Mouse (Mus musculus): ENCODE results near the gene Atp6v1g2. TPM values are rescaled to one million over a fixed set of nuclear protein-coding genes. Genes with fewer than 3 reads are reported as not detected.

Gene Atp6v1g2
- polyA plus RNA-seq, 1 experiment = 5.0 TPM

DNA sequence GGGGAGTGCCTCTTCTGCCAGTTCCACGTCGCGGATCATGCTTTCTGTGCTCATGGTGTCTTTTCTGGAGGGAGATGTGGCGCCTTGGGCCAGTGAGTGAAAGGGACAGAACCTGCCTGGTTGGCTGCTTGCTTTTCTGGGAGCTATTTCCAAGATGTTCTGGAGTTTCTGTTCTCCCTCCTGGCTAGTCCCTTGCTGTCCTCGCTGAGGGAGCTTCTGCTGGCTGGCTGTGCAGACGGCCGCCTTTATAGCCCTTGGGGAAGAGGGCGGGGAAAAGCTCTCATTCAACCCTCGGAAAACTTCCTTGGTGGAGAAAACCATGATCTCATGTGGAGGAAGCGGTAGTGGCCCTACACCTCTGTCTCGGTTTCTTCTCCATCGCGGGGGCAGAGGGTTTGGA is 31.7 kb upstream of the Atp6v1g2 start, which contains the start of gene Tnf:
Tnf (minus strand) TSS at position 221 of the 400 bp plus-strand sequence.
- 4% methylated on average over 13 of the region's 13 CpGs for WGBS
- H3K36me3 ChIP-seq (ENCODE audit: control insufficient read depth, insufficient read depth, low read length) = peaks cover 3% of the 10 kb centered on the region; the same call in 1 of the 2 replicates
- TF ChIP-seq CTCF (IDR thresholded peaks at IDR 0.05; ENCODE audit: extremely low read depth, insufficient read depth, insufficient read length, insufficient replicate concordance) = no peak
- peak; percentile 93 for TF ChIP-seq POLR2A (IDR thresholded peaks at IDR 0.05; ENCODE audit: low read depth, low read length)
- H3K27ac ChIP-seq (ENCODE audit: insufficient read depth, low read length) = peak within 1 kb of the TSS; percentile 69
- H3K4me3 ChIP-seq (ENCODE audit: extremely low read depth, insufficient read depth, insufficient read length) = peak within 1 kb of the TSS; percentile 63
- H3K4me1 ChIP-seq (ENCODE audit: control insufficient read depth, insufficient read depth, insufficient read length) = peaks cover 24% of the 10 kb centered on the region
- no peaks in the 10 kb centered on the region for H3K27me3 ChIP-seq (ENCODE audit: control insufficient read depth, insufficient read depth, low read length)
- DNase-seq (ENCODE audit: low read depth in 1 of 2, low spot score in 2 of 2) = peak in 1 of 2 experiments; percentile 73

DNA sequence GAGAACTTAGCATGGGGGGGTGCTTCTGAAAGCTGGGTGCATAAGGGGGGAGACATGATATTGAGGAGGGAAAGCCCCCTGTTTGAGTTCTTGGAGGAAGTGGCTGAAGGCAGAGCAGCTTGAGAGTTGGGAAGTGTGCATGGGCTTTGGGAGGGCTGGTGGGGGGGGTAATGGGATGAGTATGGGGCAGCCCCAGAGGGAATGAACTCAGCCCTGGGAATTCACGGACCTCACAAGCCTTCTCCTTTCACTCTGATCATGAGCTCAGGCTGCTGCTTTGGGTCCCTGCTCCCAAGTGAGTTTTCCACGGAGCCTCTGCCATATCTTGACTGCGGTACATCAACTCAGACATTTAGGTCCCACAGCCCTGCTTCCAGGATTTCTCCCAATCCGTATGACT is 31.0 kb upstream of the Atp6v1g2 start:
- Histone ChIP-seq H3K4me1 (ENCODE audit: control insufficient read depth, insufficient read depth, insufficient read length) (peaks cover 24% of the 10 kb centered on the region), H3K27me3 (ENCODE audit: control insufficient read depth, insufficient read depth, low read length) (no peaks in the 10 kb centered on the region), H3K36me3 (ENCODE audit: control insufficient read depth, insufficient read depth, low read length) (peaks cover 3% of the 10 kb centered on the region; the same call in 1 of the 2 replicates), H3K4me3 (ENCODE audit: extremely low read depth, insufficient read depth, insufficient read length) (peak overlapping the region; percentile 25; the same call in 1 of the 2 replicates), H3K27ac (ENCODE audit: insufficient read depth, low read length) (peak overlapping the region; percentile 69; the same call in 1 of the 2 replicates)
- DNase-seq (ENCODE audit: low read depth in 1 of 2, low spot score in 2 of 2) = no peak
- no peak for TF ChIP-seq CTCF (IDR thresholded peaks at IDR 0.05; ENCODE audit: extremely low read depth, insufficient read depth, insufficient read length, insufficient replicate concordance)
- TF ChIP-seq POLR2A (IDR thresholded peaks at IDR 0.05; ENCODE audit: low read depth, low read length) = no peak
- WGBS = 88% methylated on average over 4 of the region's 4 CpGs

DNA sequence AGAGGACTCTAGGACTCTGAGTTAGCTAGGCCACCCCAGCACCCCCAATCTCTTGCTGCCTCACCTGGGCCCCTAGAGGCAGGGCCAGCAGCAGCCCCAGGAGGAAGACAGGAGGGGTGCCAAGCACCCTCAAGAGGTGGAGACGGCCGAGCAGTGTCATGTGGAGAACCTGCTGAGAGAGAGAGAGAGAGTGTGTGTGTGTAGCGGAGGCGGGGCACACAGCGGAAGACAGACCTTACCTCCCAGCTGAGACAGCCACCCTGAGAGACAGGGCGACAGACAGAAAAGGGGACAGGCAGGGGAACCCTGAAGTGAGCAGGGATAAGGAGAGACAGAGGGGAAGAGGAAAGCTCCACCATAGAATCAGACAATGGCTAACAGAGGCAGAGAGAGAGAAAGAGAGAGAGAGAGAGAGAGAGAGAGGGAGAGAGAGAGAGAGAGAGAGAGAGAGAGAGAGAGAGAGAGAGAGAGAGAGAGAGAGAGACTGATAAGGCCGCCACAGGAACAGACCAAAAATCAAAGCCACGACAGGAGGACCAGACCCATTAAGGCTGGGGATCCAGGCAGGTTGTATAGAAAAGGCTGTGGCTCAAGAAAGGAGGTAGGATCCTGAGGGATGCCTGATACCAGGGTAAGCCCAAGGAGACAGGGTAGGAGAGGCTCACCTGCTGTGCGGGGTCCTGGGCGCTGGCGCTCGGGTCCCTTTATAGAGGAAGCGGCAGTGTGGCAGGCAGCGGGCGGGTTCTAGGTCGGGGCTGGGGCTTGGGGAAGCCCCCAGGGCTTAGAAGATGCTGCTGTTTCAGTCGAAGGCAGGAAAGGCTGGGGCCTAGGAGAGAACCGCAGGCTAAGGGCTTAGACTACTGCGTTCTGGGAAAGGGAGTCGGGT is 28.7 kb upstream of the Atp6v1g2 start, which contains the start of gene Lta:
Lta (minus strand) TSS at position 858 of the 886 bp plus-strand sequence.
- WGBS = 20% methylated on average over 20 of the region's 20 CpGs
- no peaks in the 10 kb centered on the region for H3K27me3 ChIP-seq (ENCODE audit: control insufficient read depth, insufficient read depth, low read length)
- H3K4me1 ChIP-seq (ENCODE audit: control insufficient read depth, insufficient read depth, insufficient read length) = peaks cover 32% of the 10 kb centered on the region
- peak in 1 of 2 experiments; percentile 78 for DNase-seq (ENCODE audit: low read depth in 1 of 2, low spot score in 2 of 2)
- 0 out of 2 replicates have a peak, but pooled peaks have one; percentile 4 for TF ChIP-seq CTCF (IDR thresholded peaks at IDR 0.05; ENCODE audit: extremely low read depth, insufficient read depth, insufficient read length, insufficient replicate concordance)
- TF ChIP-seq POLR2A (IDR thresholded peaks at IDR 0.05; ENCODE audit: low read depth, low read length) = peak; percentile 81
- peak within 1 kb of the TSS; percentile 90 for H3K27ac ChIP-seq (ENCODE audit: insufficient read depth, low read length)
- H3K36me3 ChIP-seq (ENCODE audit: control insufficient read depth, insufficient read depth, low read length) = peaks cover 2% of the 10 kb centered on the region; the same call in 1 of the 2 replicates
- H3K4me3 ChIP-seq (ENCODE audit: extremely low read depth, insufficient read depth, insufficient read length) = peak within 1 kb of the TSS; percentile 62

DNA sequence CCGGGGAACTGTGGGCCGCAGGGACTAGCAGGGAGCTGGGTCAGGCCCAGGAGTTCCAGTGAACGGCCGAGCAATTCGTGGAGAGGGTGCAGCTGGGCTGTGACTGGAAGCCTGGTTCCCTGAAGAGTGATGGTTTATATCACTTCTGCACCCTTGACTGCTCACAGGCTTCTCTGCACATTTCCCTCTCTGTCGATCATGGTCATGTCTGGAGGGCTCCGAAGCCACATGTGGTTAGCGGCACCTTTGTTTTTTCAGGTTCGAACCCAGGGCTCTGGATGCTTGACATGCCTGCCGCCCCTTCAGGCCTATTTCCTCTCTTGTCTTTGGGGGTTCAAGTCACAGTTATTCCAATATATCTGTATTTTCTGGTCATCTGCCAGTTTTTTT is 28.1 kb upstream of the Atp6v1g2 start:
- Histone ChIP-seq H3K4me3 (ENCODE audit: extremely low read depth, insufficient read depth, insufficient read length) (peak overlapping the region; percentile 62; the same call in 1 of the 2 replicates), H3K27me3 (ENCODE audit: control insufficient read depth, insufficient read depth, low read length) (no peaks in the 10 kb centered on the region), H3K27ac (ENCODE audit: insufficient read depth, low read length) (peak overlapping the region; percentile 90), H3K4me1 (ENCODE audit: control insufficient read depth, insufficient read depth, insufficient read length) (peaks cover 30% of the 10 kb centered on the region), H3K36me3 (ENCODE audit: control insufficient read depth, insufficient read depth, low read length) (no peaks in the 10 kb centered on the region)
- WGBS = 26% methylated on average over 10 of the region's 10 CpGs
- peak in 1 of 2 experiments; percentile 44 for DNase-seq (ENCODE audit: low read depth in 1 of 2, low spot score in 2 of 2)
- TF ChIP-seq POLR2A (IDR thresholded peaks at IDR 0.05; ENCODE audit: low read depth, low read length) = no peak
- TF ChIP-seq CTCF (IDR thresholded peaks at IDR 0.05; ENCODE audit: extremely low read depth, insufficient read depth, insufficient read length, insufficient replicate concordance) = no peak

DNA sequence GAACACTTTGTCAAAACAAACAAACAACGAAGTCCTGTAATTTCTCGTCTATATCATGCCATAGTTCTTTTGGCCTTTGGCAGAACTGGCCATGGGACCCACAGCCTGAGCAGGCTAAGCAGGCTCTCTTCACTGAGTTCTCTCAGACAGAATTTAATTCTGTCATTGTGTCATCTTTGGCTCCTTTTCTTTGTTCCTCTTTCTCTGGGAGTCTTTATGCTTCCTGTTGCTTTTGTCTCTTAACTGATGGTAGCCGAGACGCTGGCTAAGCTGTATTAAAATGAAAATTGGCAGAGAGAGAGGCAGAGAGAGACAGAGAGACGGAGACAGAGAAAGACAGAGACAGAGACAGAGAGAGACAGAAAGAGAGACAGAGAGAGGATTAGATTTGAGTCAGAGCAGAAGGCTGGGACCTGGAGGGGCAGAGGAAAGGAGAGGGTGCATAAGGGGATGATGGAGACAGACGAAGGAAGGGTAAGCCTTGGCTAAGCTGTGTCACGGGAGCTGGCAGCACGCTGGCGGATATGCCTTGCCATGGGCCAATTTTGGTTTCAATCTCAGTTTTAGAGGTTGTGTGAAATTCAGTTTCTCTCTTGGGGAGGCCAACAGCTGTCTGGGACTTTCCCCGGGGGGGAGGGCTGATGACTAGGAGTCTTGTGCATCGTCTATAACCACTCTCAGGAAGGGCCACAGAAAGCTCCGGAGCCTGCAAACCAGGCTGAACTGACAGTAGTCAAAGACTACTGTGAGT is 23.5 kb upstream of the Atp6v1g2 start:
- WGBS = 10% methylated on average over 12 of the region's 12 CpGs
- no peaks in the 10 kb centered on the region for H3K36me3 ChIP-seq (ENCODE audit: control insufficient read depth, insufficient read depth, low read length)
- peak; percentile 73 to 84 for DNase-seq (ENCODE audit: low read depth in 1 of 2, low spot score in 2 of 2)
- no peaks in the 10 kb centered on the region for H3K27me3 ChIP-seq (ENCODE audit: control insufficient read depth, insufficient read depth, low read length)
- TF ChIP-seq POLR2A (IDR thresholded peaks at IDR 0.05; ENCODE audit: low read depth, low read length) (no peak), CTCF (IDR thresholded peaks at IDR 0.05; ENCODE audit: extremely low read depth, insufficient read depth, insufficient read length, insufficient replicate concordance) (no peak)
- peaks cover 38% of the 10 kb centered on the region for H3K4me1 ChIP-seq (ENCODE audit: control insufficient read depth, insufficient read depth, insufficient read length)
- H3K4me3 ChIP-seq (ENCODE audit: extremely low read depth, insufficient read depth, insufficient read length) = peak overlapping the region; percentile 5; the same call in 1 of the 2 replicates
- H3K27ac ChIP-seq (ENCODE audit: insufficient read depth, low read length) = peak overlapping the region; percentile 84

DNA sequence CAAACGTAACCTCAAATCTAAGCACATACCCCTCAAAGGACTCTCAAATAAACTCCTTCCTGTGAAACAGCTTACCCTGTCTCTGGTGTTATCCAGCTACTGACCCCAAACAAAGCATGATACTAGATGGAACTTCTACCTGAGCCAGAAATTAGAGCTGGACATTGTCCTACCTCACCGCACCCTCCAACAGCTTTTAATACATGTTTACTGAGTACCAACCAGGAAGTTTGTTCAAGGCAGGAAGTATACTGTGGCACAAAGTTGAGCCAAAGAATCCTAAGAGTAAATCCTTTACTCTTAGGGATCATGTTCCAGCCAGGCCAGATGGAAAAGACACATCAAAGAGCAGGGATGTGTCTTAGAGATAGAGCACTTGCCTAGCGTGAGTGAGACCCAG is 22.9 kb upstream of the Atp6v1g2 start:
- TF ChIP-seq POLR2A (IDR thresholded peaks at IDR 0.05; ENCODE audit: low read depth, low read length) = no peak
- no peak for TF ChIP-seq CTCF (IDR thresholded peaks at IDR 0.05; ENCODE audit: extremely low read depth, insufficient read depth, insufficient read length, insufficient replicate concordance)
- no peak overlapping the region for H3K4me3 ChIP-seq (ENCODE audit: extremely low read depth, insufficient read depth, insufficient read length)
- peaks cover 44% of the 10 kb centered on the region for H3K4me1 ChIP-seq (ENCODE audit: control insufficient read depth, insufficient read depth, insufficient read length)
- H3K27ac ChIP-seq (ENCODE audit: insufficient read depth, low read length) = peak overlapping the region; percentile 84
- no peak for DNase-seq (ENCODE audit: low read depth in 1 of 2, low spot score in 2 of 2)
- H3K27me3 ChIP-seq (ENCODE audit: control insufficient read depth, insufficient read depth, low read length) = no peaks in the 10 kb centered on the region
- no peaks in the 10 kb centered on the region for H3K36me3 ChIP-seq (ENCODE audit: control insufficient read depth, insufficient read depth, low read length)
- 56% methylated on average over 3 of the region's 3 CpGs for WGBS

Measured in spleen, adult 2 months (tissue).